Mouse (Mus musculus) thymus, adult 2 months (tissue): ENCODE measurements around the gene Mrpl41. TPM values are rescaled to one million over a fixed set of nuclear protein-coding genes. Genes with fewer than 3 reads are reported as not detected.

Source experiments
- DNase-seq: peaks from one replicate; pipeline ENCODE4 v3.0.0; 2021
- H3K27ac ChIP-seq: fragments of 200-500 bp; 2 replicates; pipeline ENCODE4 v1.5.1; 2012; ENCODE audit warnings: low read length, control low read depth; ENCODE audit not compliant: control insufficient read depth, insufficient read depth
- H3K27me3 ChIP-seq: fragments of 200-500 bp; 2 replicates; pipeline ENCODE4 v1.6.1; 2012; ENCODE audit warnings: mild to moderate bottlenecking, low read length, moderate library complexity, mixed read lengths; ENCODE audit not compliant: control insufficient read depth, insufficient read depth
- H3K36me3 ChIP-seq: fragments of 200-500 bp; 2 replicates; pipeline ENCODE4 v1.6.1; 2012; ENCODE audit warnings: mild to moderate bottlenecking, low read length, moderate library complexity; ENCODE audit not compliant: control insufficient read depth, insufficient read depth
- H3K4me1 ChIP-seq: fragments of 200-500 bp; replicated peaks from 2 replicates; pipeline ENCODE4 v1.6.1; 2012; ENCODE audit warnings: low read length; ENCODE audit not compliant: control insufficient read depth, insufficient read depth
- H3K4me3 ChIP-seq: fragments of 200-500 bp; 2 replicates; pipeline ENCODE4 v1.5.1; 2012; ENCODE audit warnings: mild to moderate bottlenecking, low read length, control low read depth, moderate library complexity; ENCODE audit not compliant: control insufficient read depth, insufficient read depth
- CTCF ChIP-seq: fragments of 200-500 bp; IDR thresholded peaks from 2 replicates; pipeline ENCODE4 v1.5.1; 2012; ENCODE audit warnings: mild to moderate bottlenecking, control low read depth, low read length, moderate library complexity, borderline replicate concordance; ENCODE audit not compliant: control insufficient read depth, poor library complexity, insufficient read depth; ENCODE audit errors: extremely low read depth
- POLR2A ChIP-seq: fragments of 200-500 bp; IDR thresholded peaks from 2 replicates; pipeline ENCODE4 v1.6.1; 2012; ENCODE audit warnings: mild to moderate bottlenecking, low read length, control low read depth, moderate library complexity; ENCODE audit not compliant: control insufficient read depth, poor library complexity, insufficient read depth; ENCODE audit errors: extremely low read depth
- WGBS: fragments of 180-500 bp; shearing (Covaris S2); methylation state at CpG from one replicate; pipeline ENCODE4 v1.1.7; 2018; 5-methylcytosine and 5-hydroxymethylcytosine counted together
- polyA plus RNA-seq: library from polyadenylated mRNA; depleted of rRNA; stranded (reverse); fragments of >200 nt; gene quantifications from 2 replicates; pipeline ENCODE4 v1.2.3, GENCODE M21; 2012; rRNA removed

Gene Mrpl41
- polyA plus RNA-seq, 1 experiment, result 43.4 TPM

DNA sequence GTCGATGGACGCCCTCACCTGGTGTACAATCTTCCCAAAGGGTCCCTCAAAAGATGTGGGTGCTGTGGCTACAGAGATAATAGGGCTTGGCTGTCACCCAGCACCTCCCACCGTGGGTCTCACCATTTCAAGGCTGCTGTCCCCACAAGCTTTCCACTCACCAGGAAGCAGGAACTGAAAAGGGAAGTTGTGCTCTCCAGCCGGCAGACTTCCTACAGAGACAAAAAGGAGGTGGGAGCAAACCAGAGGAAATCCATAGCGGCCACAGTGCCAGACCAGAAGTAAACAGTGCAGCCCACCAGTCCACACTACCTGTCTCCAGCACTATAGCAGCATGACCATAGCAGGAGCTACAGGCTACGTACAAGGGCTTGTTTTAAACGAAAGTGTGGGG is 47.9 kb downstream of the Mrpl41 start:
- 57% methylated on average over 7 of the region's 7 CpGs for WGBS
- Histone ChIP-seq H3K36me3 (peaks cover 9% of the 10 kb centered on the region; the same call in 1 of the 2 replicates), H3K4me3 (no peak overlapping the region), H3K4me1 (no peaks in the 10 kb centered on the region), H3K27me3 (no peaks in the 10 kb centered on the region), H3K27ac (no peak overlapping the region)
- no peak for DNase-seq
- TF ChIP-seq POLR2A (no peak), CTCF (no peak)

- Histone ChIP-seq H3K36me3 (peaks cover 9% of the 10 kb centered on the region; the same call in 1 of the 2 replicates), H3K4me3 (no peak overlapping the region), H3K27ac (no peak overlapping the region), H3K27me3 (no peaks in the 10 kb centered on the region), H3K4me1 (no peaks in the 10 kb centered on the region)
- 85% methylated on average over 9 of the region's 9 CpGs for WGBS
- DNase-seq, result no peak
- TF ChIP-seq CTCF, result no peak
- TF ChIP-seq POLR2A, result no peak
Observed at GRCm38 (mm10) chr2:24926345-24926964, 48.4 kb downstream of the Mrpl41 start.

DNA sequence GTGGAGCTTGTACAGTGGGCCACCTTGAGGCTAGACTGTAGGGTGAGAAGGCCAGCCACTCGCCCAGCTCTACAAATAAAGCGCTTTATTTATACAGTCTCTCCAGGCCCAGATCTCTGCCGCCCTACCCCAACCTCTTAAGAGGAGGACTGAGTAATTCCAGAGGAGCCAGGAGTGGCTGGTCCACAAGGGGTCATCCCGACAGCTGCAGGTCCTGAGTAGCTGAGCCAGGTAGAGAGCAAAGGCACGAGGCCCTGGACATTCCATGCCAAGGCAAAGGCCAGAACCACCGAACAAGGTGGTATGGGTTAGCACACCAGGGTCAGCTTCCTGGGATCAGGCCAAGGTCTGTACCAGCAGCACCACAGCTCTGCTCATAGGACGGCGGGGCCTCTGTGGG is 49.6 kb downstream of the Mrpl41 start:
- WGBS, result 95% methylated on average over 8 of the region's 8 CpGs
- Histone ChIP-seq H3K27ac (no peak overlapping the region), H3K27me3 (no peaks in the 10 kb centered on the region), H3K36me3 (peaks cover 9% of the 10 kb centered on the region; the same call in 1 of the 2 replicates), H3K4me1 (no peaks in the 10 kb centered on the region), H3K4me3 (no peak overlapping the region)
- no peak for DNase-seq
- no peak for TF ChIP-seq POLR2A
- TF ChIP-seq CTCF, result no peak

Other genes with a start within 250 kb of the Mrpl41 start
- gene Cacna1b, start 211.9 kb downstream of the Mrpl41 start, polyA plus RNA-seq, result 12.5 and 13.1 TPM in 2 replicates
- 110 and 113 TPM in 2 replicates for gene Ehmt1, start 55.5 kb downstream of the Mrpl41 start, polyA plus RNA-seq
- 272 and 315 TPM in 2 replicates for gene Arrdc1, start 39.8 kb downstream of the Mrpl41 start, polyA plus RNA-seq
- gene Zmynd19, start 25.3 kb downstream of the Mrpl41 start, polyA plus RNA-seq, result 11.0 and 14.8 TPM in 2 replicates
- 27.2 and 31.2 TPM in 2 replicates for gene Dph7, start 12.7 kb downstream of the Mrpl41 start, polyA plus RNA-seq
- 52.7 and 53.9 TPM in 2 replicates for gene Pnpla7, start 935 bp upstream of the Mrpl41 start, polyA plus RNA-seq
- 41.6 and 50.4 TPM in 2 replicates for gene Nsmf, start 79.3 kb upstream of the Mrpl41 start, polyA plus RNA-seq
- gene Entpd8, start 105.2 kb upstream of the Mrpl41 start, polyA plus RNA-seq, result 0.58 and 0.91 TPM in 2 replicates
- 0.24 and 0.44 TPM in 2 replicates for gene Noxa1, start 120.1 kb upstream of the Mrpl41 start, polyA plus RNA-seq
- gene Nrarp, start 205.7 kb upstream of the Mrpl41 start, polyA plus RNA-seq, result 13.7 and 16.9 TPM in 2 replicates
- gene Tor4a, start 221.8 kb upstream of the Mrpl41 start, polyA plus RNA-seq, result 90.6 and 94.7 TPM in 2 replicates
- gene Nelfb, start 236.4 kb upstream of the Mrpl41 start, polyA plus RNA-seq, result 105 and 115 TPM in 2 replicates
- gene Stpg3, start 239.5 kb upstream of the Mrpl41 start, polyA plus RNA-seq, result 0.12 TPM in 1 of 2 replicates, not detected in the other
- gene Fam166a, start 243.6 kb upstream of the Mrpl41 start, polyA plus RNA-seq, result 0.11 and 0.12 TPM in 2 replicates
- 613 and 694 TPM in 2 replicates for gene Tubb4b, start 249.6 kb upstream of the Mrpl41 start, polyA plus RNA-seq